Mouse (Mus musculus) liver, embryonic 11.5 days (tissue): ENCODE measurements around the gene Rnf157. TPM values are rescaled to one million over a fixed set of nuclear protein-coding genes. Genes with fewer than 3 reads are reported as not detected.

ENCODE experiments used
- ATAC-seq: fragments of 200-750 bp; cut with Nextera tagmentation; replicated peaks from 2 replicates; pipeline ENCODE4 v1.8.0; 2017; ENCODE audit warnings: moderate number of reproducible peaks, mild to moderate bottlenecking, moderate TSS enrichment, moderate library complexity; ENCODE audit not compliant: low FRiP score
- DNase-seq: peaks from one replicate; pipeline ENCODE4 v3.0.0-alpha.2; 2017; ENCODE audit warnings: low spot score
- H3K27ac ChIP-seq: fragments of 300-500 bp; sonication (generic); 2 replicates; pipeline ENCODE4 v1.5.1; 2014; ENCODE audit warnings: mild to moderate bottlenecking, low read depth, low read length, control low read depth
- H3K27me3 ChIP-seq: fragments of 300-500 bp; sonication (generic); replicated peaks from 2 replicates; pipeline ENCODE4 v1.6.1; 2014; ENCODE audit warnings: low read length, mixed read lengths; ENCODE audit not compliant: control insufficient read depth, insufficient read depth
- H3K36me3 ChIP-seq: fragments of 300-500 bp; sonication (generic); 2 replicates; pipeline ENCODE4 v1.6.1; 2014; ENCODE audit warnings: mild to moderate bottlenecking, low read length, moderate library complexity, mixed read lengths; ENCODE audit not compliant: control insufficient read depth, insufficient read depth
- H3K4me1 ChIP-seq: fragments of 300-500 bp; sonication (generic); replicated peaks from 2 replicates; pipeline ENCODE4 v1.6.1; 2014; ENCODE audit warnings: low read length, mixed read lengths; ENCODE audit not compliant: control insufficient read depth, insufficient read depth
- H3K4me2 ChIP-seq: fragments of 300-500 bp; sonication (generic); 2 replicates; pipeline ENCODE4 v1.6.1; 2014; ENCODE audit warnings: mild to moderate bottlenecking, control low read depth, moderate library complexity
- H3K4me3 ChIP-seq: fragments of 300-500 bp; sonication (generic); 2 replicates; pipeline ENCODE4 v1.5.1; 2014; ENCODE audit warnings: low read depth, low read length, control low read depth
- H3K9ac ChIP-seq: fragments of 300-500 bp; sonication (generic); 2 replicates; pipeline ENCODE4 v1.6.1; 2014; ENCODE audit warnings: low read depth, low read length, control low read depth
- H3K9me3 ChIP-seq: fragments of 300-500 bp; sonication (generic); 2 replicates; pipeline ENCODE4 v1.6.1; 2016; ENCODE audit warnings: low read length, inconsistent platforms, mixed read lengths; ENCODE audit not compliant: control insufficient read depth
- whole genome bisulfite sequencing: fragments of 180-500 bp; shearing (Covaris S2); extraction: QIAGEN DNeasy Blood & Tissue Kit; methylation state at CpG from one replicate; pipeline ENCODE4 v1.1.7; 2014; 5-methylcytosine and 5-hydroxymethylcytosine counted together
- polyA plus RNA-seq: library from polyadenylated mRNA; unstranded; fragments of >200 nt; fragmentation: Nextera tagmentation; extraction: Ambion mirVana; gene quantifications from 2 replicates; pipeline ENCODE4 v1.2.1, GENCODE M21; 2014

The Rnf157 gene
- polyA plus RNA-seq, 1 experiment from 2014 or later: 6.8 TPM

DNA sequence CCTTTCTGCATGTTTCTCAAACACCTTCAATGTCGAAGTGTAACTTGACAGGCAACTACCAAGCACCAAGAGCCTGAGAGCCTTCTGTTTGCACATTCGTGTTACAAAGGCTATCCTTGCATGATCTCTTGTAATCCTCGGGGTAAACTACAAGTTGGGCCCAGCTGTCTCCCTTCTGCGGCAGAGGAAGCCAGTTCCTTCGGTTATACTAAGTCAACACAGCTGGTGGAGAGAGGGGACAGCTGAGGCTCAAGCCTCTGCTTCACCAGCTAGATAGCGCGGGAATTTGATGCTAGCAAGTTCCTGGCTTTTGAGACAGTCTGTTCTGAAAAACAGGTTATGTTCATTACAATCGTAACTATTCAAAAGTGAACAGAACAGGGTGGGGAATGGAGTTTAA is 100.5 kb downstream of the Rnf157 start:
- Histone ChIP-seq H3K27me3 (no peaks in the 10 kb centered on the region), H3K9me3 (no peaks in the 10 kb centered on the region), H3K27ac (no peak overlapping the region), H3K36me3 (no peaks in the 10 kb centered on the region), H3K4me2 (no peak overlapping the region), H3K9ac (no peak overlapping the region), H3K4me1 (peaks cover 10% of the 10 kb centered on the region), H3K4me3 (no peak overlapping the region)
- ATAC-seq: no peak
- no peak for DNase-seq
- WGBS: 54% methylated on average over 8 of the region's 8 CpGs

DNA sequence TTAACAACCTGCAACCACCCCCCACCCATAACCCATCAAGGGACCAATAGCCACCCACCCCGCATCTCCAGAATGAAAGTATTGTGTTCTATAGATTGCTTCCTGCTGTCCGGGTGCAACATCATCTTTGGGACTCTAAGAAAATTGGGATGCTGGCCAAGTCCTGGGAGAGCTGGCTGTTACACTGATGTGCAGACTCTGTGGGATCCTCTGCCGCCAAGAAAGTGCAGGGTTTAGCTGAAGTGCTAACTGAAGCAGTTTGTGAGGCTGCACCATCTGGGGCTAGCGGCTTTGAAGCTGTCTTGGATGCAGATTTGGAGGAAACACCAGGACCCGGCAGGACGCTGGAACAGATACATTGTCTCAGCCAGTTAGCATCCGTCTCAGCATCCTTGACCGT is 101.7 kb downstream of the Rnf157 start:
- ATAC-seq: no peak
- H3K9ac ChIP-seq: no peak overlapping the region
- H3K9me3 ChIP-seq: no peaks in the 10 kb centered on the region
- H3K4me1 ChIP-seq: peaks cover 14% of the 10 kb centered on the region
- H3K27ac ChIP-seq: no peak overlapping the region
- H3K4me3 ChIP-seq: no peak overlapping the region
- no peaks in the 10 kb centered on the region for H3K36me3 ChIP-seq
- DNase-seq: no peak
- 63% methylated on average over 8 of the region's 8 CpGs for WGBS
- no peak overlapping the region for H3K4me2 ChIP-seq
- no peaks in the 10 kb centered on the region for H3K27me3 ChIP-seq

DNA sequence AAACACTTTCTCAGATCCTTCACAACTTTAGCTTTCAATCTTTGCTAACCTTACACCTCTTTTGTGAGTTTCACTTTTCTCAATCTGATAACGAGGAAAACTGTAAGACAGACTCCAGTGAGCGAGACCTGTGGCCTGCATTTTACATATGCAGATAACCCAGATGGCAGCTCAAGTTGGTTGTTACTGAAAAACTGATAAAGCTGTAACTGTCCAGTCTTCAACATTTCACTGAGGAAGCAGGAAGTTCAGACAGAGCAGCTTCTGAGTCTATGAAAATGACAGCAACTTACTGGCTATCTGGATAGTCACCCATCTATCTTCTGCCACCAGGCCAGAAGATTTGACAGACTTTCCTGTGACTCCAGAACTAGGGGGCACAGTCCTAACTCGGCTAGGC is 103.2 kb downstream of the Rnf157 start:
- H3K9me3 ChIP-seq: peaks cover 3% of the 10 kb centered on the region; the same call in 1 of the 2 replicates
- WGBS: 27% methylated on average over 3 of the region's 3 CpGs
- no peaks in the 10 kb centered on the region for H3K27me3 ChIP-seq
- peaks cover 5% of the 10 kb centered on the region for H3K36me3 ChIP-seq
- DNase-seq (no peak), ATAC-seq (peak; percentile 19)
- H3K27ac ChIP-seq: peak overlapping the region; percentile 85
- H3K4me1 ChIP-seq: peaks cover 19% of the 10 kb centered on the region
- no peak overlapping the region for H3K4me3 ChIP-seq
- no peak overlapping the region for H3K4me2 ChIP-seq
- no peak overlapping the region for H3K9ac ChIP-seq

DNA sequence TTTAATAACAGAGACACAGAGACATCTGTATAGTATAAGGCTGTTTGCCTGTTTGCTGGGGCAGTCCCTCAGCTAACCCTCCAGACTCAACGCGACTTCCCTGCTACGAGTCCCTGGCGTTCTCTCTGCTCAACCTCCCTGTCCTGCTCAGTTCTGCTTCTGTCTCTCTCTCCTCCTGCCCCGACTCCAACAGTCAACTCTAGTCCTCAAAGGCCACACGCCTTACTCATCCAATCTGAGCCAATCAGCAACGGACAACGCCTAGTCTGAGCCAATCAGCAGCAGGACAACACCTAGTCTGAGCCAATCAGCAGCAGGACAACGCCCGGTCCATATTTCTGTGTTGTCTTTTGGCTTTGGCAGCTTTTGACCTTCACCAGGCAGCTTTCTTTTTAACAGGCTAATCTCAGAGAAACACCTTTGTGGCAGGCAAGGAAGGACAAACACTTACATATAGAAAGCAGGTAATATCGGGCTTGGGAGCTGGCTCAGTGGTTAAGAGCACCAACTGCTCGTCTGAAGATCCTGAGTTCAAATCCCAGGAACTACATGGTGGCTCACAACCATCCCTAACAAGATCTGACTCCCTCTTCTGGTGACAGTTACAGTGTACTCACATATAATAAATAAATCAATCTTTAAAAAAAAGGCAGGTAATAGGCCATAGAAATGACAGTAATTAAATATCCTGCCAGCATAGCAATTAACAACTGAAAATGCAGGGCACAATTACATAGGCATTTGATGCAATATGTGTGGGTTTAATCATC is 104.9 kb downstream of the Rnf157 start:
- Histone ChIP-seq H3K27me3 (no peaks in the 10 kb centered on the region), H3K9me3 (peaks cover 3% of the 10 kb centered on the region; the same call in 1 of the 2 replicates), H3K4me1 (peaks cover 19% of the 10 kb centered on the region), H3K4me2 (peak overlapping the region; percentile 86), H3K27ac (peak overlapping the region; percentile 63), H3K4me3 (no peak overlapping the region), H3K9ac (peak overlapping the region; percentile 32; the same call in 1 of the 2 replicates), H3K36me3 (peaks cover 11% of the 10 kb centered on the region)
- peak; percentile 75 for ATAC-seq
- no peak for DNase-seq
- 73% methylated on average over 12 of the region's 12 CpGs for WGBS

DNA sequence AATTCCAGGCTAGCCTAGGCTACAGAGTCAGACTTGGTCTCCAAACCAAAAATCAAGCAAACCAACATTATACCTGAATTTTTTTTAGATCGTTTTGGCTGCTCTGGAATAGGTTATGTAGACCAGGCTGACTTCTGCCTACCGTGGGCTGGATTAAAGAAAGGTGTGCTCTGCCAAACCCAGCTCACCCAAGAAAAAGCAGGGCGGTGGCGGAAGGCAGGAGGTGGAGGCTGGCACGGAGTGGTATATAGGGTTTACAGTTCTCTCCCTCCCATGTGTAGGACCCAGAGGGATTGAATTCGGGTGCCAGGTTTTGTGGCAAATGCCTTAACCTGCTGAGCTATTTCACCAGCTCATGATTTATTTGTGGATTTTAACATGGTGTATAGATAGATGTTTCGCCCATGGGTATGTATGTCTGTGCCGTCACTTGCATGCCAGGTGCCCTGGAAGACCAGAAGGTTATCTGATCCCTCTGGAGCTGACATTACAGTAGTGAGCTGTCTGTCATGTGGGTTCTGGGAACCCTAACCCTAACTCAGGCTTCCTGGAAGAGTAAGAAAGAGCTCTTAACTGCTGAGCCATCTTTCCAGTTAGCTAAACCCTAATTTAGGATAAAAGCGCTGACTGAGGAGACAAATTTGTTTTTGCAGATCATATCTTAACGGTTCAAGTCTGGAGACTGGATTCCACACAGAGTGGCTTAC is 105.7 kb downstream of the Rnf157 start, which contains the start of gene Exoc7:
TSS of gene Exoc7 (minus strand) at position 215 of the 707 bp plus-strand sequence.
- Histone ChIP-seq H3K9me3 (peaks cover 3% of the 10 kb centered on the region; the same call in 1 of the 2 replicates), H3K27ac (peak within 1 kb of the TSS; percentile 63), H3K27me3 (no peaks in the 10 kb centered on the region), H3K36me3 (peaks cover 12% of the 10 kb centered on the region), H3K4me1 (peaks cover 19% of the 10 kb centered on the region), H3K4me3 (peak within 1 kb of the TSS; percentile 72), H3K4me2 (peak within 1 kb of the TSS; percentile 86), H3K9ac (peak within 1 kb of the TSS; percentile 78)
- 73% methylated on average over 10 of the region's 10 CpGs for WGBS
- ATAC-seq (0 out of 2 replicates have a peak, but pooled peaks have one; percentile 4), DNase-seq (no peak)

DNA sequence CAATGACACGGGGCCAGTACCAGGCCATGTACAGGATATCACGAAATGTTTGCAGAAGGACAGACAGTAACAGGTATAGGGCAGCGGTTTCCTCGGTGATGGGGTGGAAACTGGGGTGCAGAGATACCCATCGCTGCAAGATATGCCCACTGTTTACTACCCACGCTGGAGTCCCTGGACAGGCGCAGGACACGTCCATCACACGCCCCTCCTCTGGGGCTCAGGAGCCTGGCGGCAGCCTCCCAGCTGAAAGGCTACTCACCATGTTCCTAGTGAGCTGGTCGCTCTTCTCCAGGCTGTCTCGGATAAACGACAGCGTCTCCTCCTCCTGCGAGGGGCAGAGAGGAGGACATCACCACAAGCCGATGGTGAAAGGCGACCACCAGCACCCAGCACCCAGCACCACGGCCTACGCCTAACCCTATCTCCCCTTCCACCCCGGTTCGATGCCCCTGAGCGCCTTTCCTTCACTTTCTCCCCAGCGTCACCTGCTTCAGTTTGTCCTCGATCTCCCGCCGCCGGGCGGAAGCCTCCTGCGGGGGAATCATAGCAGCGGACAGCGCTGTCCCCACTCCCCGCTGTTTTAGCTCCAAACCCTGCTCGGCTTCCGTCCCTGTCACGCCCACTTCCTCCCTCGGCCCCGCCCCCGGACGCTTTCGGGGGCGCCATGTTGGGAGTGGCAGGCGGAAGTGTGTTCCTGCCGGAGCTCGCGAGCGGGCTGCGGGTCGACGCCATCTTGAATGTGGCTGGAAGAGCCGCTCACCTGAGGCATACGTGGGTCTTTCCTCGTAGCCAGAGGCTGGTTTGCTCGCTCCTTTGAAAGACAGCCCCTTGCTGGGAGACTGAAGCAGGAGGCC is 106.5 kb downstream of the Rnf157 start:
- DNase-seq: peak; percentile 98
- H3K9me3 ChIP-seq: peaks cover 3% of the 10 kb centered on the region; the same call in 1 of the 2 replicates
- peak overlapping the region; percentile 63 for H3K27ac ChIP-seq
- H3K9ac ChIP-seq: peak overlapping the region; percentile 78
- H3K36me3 ChIP-seq: peaks cover 18% of the 10 kb centered on the region
- peaks cover 19% of the 10 kb centered on the region for H3K4me1 ChIP-seq
- peak overlapping the region; percentile 72 for H3K4me3 ChIP-seq
- WGBS: 2% methylated on average over 53 of the region's 53 CpGs
- peak; percentile 78 for ATAC-seq
- peak overlapping the region; percentile 86 for H3K4me2 ChIP-seq
- no peaks in the 10 kb centered on the region for H3K27me3 ChIP-seq

DNA sequence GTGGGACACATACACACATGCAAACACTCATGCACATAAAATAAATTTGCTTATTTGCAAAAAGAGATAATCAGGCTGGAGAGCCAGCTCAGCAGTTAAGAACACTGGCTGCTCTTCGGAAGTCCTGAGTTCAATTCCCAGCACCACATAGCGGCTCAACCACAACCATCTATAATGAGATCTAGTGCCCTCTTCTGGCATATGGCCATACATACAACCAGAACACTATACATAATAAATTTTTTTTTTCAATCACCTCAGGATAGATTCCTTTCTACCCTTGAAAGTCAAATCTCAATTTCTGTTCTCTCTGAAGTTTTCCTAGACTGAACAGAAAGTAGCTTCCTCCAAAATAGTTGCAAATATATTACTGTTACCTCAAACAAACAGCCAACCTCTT is 107.4 kb downstream of the Rnf157 start:
- no peak overlapping the region for H3K27ac ChIP-seq
- H3K9me3 ChIP-seq: peaks cover 3% of the 10 kb centered on the region; the same call in 1 of the 2 replicates
- peak overlapping the region; percentile 72 for H3K4me3 ChIP-seq
- DNase-seq (no peak), ATAC-seq (no peak)
- H3K4me1 ChIP-seq: peaks cover 19% of the 10 kb centered on the region
- no peaks in the 10 kb centered on the region for H3K27me3 ChIP-seq
- peaks cover 24% of the 10 kb centered on the region for H3K36me3 ChIP-seq
- 96% methylated on average over 2 of the region's 2 CpGs for WGBS
- H3K4me2 ChIP-seq: peak overlapping the region; percentile 86
- no peak overlapping the region for H3K9ac ChIP-seq

DNA sequence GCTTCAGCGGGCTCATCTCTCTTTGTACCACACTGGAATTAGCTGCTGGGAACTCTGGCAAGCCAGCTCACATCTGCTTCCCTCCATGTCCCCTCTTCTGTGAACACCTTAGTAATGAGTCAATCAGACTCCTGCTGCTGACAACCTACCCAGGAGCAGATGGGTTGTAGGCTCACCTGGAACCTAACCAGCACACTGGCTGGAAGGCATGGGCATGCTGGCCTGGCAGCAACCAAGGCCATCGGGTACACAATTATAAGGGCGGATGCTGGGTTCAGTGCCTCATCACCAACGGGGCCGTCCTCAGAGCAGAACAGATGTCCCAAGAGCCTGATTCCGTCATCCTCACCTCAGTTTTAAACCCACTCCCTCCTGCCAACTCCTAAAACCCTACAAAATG is 114.2 kb downstream of the Rnf157 start:
- Histone ChIP-seq H3K9me3 (no peaks in the 10 kb centered on the region), H3K27me3 (no peaks in the 10 kb centered on the region), H3K9ac (no peak overlapping the region), H3K4me1 (peaks cover 5% of the 10 kb centered on the region), H3K36me3 (peaks cover 21% of the 10 kb centered on the region; the same call in 1 of the 2 replicates), H3K27ac (no peak overlapping the region), H3K4me3 (no peak overlapping the region), H3K4me2 (no peak overlapping the region)
- no peak for ATAC-seq
- 89% methylated on average over 6 of the region's 6 CpGs for WGBS
- DNase-seq: no peak
